Mouse (Mus musculus) thymus, adult 2 months (tissue): ENCODE data around the gene Hmcn2. TPM values are rescaled to one million over a fixed set of nuclear protein-coding genes. Genes with fewer than 3 reads are reported as not detected.

Experiments
- DNase-seq: peaks from one replicate; pipeline ENCODE4 v3.0.0; 2021
- H3K27ac ChIP-seq: fragments of 200-500 bp; 2 replicates; pipeline ENCODE4 v1.5.1; 2012; ENCODE audit warnings: low read length, control low read depth; ENCODE audit not compliant: control insufficient read depth, insufficient read depth
- H3K27me3 ChIP-seq: fragments of 200-500 bp; 2 replicates; pipeline ENCODE4 v1.6.1; 2012; ENCODE audit warnings: mild to moderate bottlenecking, low read length, moderate library complexity, mixed read lengths; ENCODE audit not compliant: control insufficient read depth, insufficient read depth
- H3K36me3 ChIP-seq: fragments of 200-500 bp; 2 replicates; pipeline ENCODE4 v1.6.1; 2012; ENCODE audit warnings: mild to moderate bottlenecking, low read length, moderate library complexity; ENCODE audit not compliant: control insufficient read depth, insufficient read depth
- H3K4me1 ChIP-seq: fragments of 200-500 bp; replicated peaks from 2 replicates; pipeline ENCODE4 v1.6.1; 2012; ENCODE audit warnings: low read length; ENCODE audit not compliant: control insufficient read depth, insufficient read depth
- H3K4me3 ChIP-seq: fragments of 200-500 bp; 2 replicates; pipeline ENCODE4 v1.5.1; 2012; ENCODE audit warnings: mild to moderate bottlenecking, low read length, control low read depth, moderate library complexity; ENCODE audit not compliant: control insufficient read depth, insufficient read depth
- CTCF ChIP-seq: fragments of 200-500 bp; IDR thresholded peaks from 2 replicates; pipeline ENCODE4 v1.5.1; 2012; ENCODE audit warnings: mild to moderate bottlenecking, control low read depth, low read length, moderate library complexity, borderline replicate concordance; ENCODE audit not compliant: control insufficient read depth, poor library complexity, insufficient read depth; ENCODE audit errors: extremely low read depth
- POLR2A ChIP-seq: fragments of 200-500 bp; IDR thresholded peaks from 2 replicates; pipeline ENCODE4 v1.6.1; 2012; ENCODE audit warnings: mild to moderate bottlenecking, low read length, control low read depth, moderate library complexity; ENCODE audit not compliant: control insufficient read depth, poor library complexity, insufficient read depth; ENCODE audit errors: extremely low read depth
- WGBS: fragments of 180-500 bp; shearing (Covaris S2); methylation state at CpG from one replicate; pipeline ENCODE4 v1.1.7; 2018; 5-methylcytosine and 5-hydroxymethylcytosine counted together
- polyA plus RNA-seq: library from polyadenylated mRNA; depleted of rRNA; stranded (reverse); fragments of >200 nt; gene quantifications from 2 replicates; pipeline ENCODE4 v1.2.3, GENCODE M21; 2012

Gene Hmcn2
- polyA plus RNA-seq, 1 experiment, result 4.8 TPM

DNA sequence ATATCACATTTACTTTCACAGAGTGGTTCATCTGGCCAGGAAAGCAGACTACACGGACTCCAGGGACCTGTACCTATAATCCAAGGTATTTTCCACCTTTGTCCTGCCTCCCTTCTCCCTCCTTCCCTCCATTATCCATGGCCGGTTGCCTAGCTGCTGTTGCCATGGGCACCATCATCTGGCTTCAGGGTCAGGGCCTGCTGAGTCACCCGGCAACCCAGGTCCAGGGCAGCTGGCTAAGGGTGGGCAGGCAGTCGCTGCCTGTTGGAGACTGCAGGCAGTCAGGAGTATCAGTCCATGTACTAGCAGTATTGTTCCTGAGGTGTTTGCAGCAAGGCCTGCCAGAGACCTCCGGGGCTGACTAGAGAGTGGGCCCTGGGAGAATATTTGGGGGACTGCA lies 160.5 kb downstream of the Hmcn2 start:
- Histone ChIP-seq H3K4me3 (no peak overlapping the region), H3K36me3 (no peaks in the 10 kb centered on the region)
- 98% methylated on average over 5 of the region's 5 CpGs for WGBS

DNA sequence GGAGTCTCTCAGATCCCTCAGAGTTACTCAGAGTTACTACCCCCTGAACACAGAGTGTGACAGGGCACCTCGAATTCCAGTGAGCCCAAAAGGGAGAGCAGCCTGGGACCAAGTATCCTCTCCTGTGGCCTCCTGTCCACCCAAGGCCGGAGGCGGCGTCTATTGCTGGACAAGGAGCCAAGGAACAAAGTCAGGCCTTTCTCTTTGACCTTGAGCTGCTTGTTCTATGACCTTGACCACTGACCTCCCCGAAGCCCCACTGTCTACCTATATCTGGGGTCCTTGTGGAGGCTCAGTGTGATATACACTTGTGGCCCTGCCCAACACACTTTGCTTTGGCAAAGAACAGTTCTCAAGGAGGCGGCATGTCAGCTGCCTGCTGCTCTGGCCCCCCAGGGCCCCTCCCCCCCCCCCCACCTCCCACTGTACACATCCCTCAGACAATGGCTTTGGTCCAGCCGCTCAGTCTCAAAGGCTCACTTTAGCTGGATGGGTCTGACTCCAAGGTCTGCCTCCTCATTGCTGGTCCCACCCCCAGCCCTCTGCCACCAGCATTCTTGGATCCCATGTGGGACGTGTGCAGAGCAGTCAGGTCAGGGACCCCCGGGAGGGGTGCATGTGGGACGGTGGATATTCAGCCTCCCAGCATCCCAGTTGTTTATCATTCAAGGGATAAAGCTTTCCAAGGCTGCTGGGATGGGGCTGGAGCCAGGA lies 162.0 kb downstream of the Hmcn2 start:
- WGBS, result 93% methylated on average over 10 of the region's 10 CpGs
- H3K4me3 ChIP-seq, result no peak overlapping the region
- no peaks in the 10 kb centered on the region for H3K36me3 ChIP-seq

More for the DNA sequence above, 160.5 kb downstream of the Hmcn2 start:
- H3K27me3 ChIP-seq, result no peaks in the 10 kb centered on the region
- H3K4me1 ChIP-seq, result peaks cover 19% of the 10 kb centered on the region
- DNase-seq, result no peak
- no peak overlapping the region for H3K27ac ChIP-seq
- TF ChIP-seq CTCF (no peak), POLR2A (no peak)

DNA sequence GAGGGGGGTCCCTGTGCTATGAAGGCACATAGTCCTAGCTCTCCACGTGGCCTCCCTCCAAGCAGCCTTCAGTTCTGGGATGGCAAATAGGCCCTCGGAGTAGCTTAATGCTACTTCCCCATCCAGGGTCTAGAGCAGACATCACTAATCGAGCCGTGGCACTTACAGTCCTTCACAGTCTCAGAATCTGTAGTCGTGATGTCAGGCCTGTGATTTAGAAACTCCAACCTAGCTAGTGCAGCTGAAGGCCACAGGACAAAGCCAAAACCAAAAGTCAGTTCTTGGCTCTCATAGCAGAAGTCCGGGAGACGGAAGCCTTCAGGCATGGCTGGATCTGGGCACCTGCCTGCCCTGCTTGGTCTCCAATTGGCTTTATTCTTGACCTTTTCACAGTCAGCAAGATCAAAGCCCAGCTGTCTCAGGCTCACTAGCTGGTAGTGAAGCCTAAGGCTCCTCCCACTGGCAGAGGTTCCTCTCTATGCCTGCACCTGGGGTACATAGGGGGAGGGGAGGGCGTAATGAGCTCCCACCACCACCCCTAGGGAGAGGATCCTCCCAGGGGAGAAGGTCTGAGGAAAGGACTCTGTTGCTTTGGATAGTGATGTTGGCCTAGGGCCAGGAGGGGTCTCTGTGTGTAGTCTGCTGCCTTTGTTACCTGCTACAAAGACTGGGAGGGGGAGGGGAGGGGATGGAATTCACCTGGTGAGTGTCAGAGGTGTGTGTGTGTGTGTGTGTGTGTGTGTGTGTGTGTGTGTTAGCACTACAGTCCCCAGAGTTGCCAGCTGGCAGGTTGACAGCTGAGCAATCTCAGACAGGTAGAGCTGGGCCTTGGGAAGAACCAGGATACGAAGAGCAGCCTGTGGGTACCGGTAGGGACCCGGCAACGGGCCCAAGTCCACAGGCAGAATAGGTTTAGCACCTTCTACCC lies 163.3 kb downstream of the Hmcn2 start:
- WGBS, result 92% methylated on average over 12 of the region's 12 CpGs
- Histone ChIP-seq H3K36me3 (no peaks in the 10 kb centered on the region), H3K27me3 (no peaks in the 10 kb centered on the region), H3K4me1 (0 out of 2 replicates have a peak, but pooled peaks cover 4% of the 10 kb centered on the region), H3K4me3 (no peak overlapping the region), H3K27ac (no peak overlapping the region)
- DNase-seq, result no peak
- TF ChIP-seq POLR2A, result no peak
- no peak for TF ChIP-seq CTCF

More for the DNA sequence above, 162.0 kb downstream of the Hmcn2 start:
- H3K27ac ChIP-seq, result no peak overlapping the region
- no peak for TF ChIP-seq POLR2A
- TF ChIP-seq CTCF, result no peak
- no peak for DNase-seq
- no peaks in the 10 kb centered on the region for H3K27me3 ChIP-seq
- peaks cover 11% of the 10 kb centered on the region for H3K4me1 ChIP-seq

DNA sequence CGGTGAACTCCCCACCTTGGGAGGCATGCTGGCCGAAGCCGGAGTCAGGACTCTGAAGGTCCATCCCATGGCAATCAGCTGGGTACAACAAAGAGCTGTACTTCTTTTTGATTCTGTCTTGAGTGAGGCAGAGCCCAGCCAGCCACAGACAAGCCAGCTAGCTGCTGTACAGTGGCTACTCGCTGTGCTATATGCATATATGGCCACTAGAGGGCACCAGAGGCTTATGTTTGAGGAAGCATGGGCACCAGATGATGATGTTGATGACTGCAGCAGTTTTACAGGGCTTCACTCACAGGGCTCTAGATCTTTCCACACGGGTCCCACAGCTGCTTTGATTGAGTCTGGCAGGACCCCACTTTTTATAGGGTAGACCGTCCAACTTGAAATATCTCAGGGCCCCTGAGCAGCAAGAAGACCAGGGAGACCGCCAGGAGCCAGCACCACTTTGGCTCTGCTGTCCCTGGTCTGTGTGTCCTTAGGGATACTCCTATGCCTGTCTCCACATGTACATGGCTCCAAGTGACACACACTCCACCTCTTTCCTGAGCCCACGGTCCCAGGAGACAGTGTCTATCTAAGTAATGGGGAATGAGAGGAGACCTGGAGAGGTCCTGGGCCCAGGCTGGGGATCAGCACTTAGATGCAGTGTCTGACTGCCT lies 168.8 kb downstream of the Hmcn2 start:
- peak; percentile 56; the same call in 1 of the 2 replicates for TF ChIP-seq CTCF
- no peak for TF ChIP-seq POLR2A
- Histone ChIP-seq H3K36me3 (no peaks in the 10 kb centered on the region), H3K27ac (no peak overlapping the region), H3K27me3 (no peaks in the 10 kb centered on the region), H3K4me3 (no peak overlapping the region), H3K4me1 (no peaks in the 10 kb centered on the region)
- 46% methylated on average over 8 of the region's 8 CpGs for WGBS
- peak; percentile 84 for DNase-seq

DNA sequence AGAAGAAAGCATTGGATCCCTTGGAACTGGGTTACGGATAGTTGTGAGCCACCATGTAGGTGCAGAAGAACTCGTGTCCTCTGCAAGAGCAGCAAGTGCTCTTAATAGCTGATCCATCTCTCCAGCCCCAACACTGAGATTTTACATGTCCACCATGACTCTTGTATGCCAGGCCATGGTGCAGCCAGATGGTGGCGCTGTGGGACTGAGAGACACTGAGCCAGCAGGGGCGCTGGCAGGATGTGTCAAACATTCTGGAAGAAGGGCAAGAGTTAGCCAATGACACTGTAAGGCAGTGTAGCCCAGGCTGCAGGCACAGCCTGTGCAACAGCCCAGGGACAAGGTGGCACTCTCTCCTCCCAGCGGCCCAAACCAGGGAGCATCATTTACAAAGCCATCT lies 170.0 kb downstream of the Hmcn2 start:
- no peak for TF ChIP-seq POLR2A
- peak; percentile 63; the same call in 1 of the 2 replicates for TF ChIP-seq CTCF
- Histone ChIP-seq H3K27me3 (no peaks in the 10 kb centered on the region), H3K4me3 (no peak overlapping the region), H3K27ac (no peak overlapping the region), H3K4me1 (no peaks in the 10 kb centered on the region), H3K36me3 (no peaks in the 10 kb centered on the region)
- WGBS, result 91% methylated on average over 5 of the region's 5 CpGs
- DNase-seq, result peak; percentile 54

DNA sequence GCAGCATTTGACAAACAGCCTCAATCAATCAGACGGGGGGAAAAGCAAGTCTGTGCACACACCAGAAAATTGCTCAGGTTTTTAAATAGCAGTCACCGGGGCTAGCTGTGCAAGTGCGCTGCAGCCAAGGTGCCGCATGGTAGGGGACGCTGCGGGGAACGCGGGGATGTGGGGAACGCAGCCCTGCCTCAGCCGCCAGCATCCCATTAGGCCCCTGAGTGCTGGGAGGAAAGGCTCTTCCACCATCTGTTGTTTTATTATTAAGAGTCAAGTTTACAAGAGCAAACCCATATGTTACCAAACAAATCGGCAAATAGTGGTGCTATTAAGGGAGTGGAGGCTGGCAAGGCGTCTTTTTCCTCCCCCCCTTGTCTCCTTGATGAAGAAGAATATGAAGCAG lies 175.0 kb downstream of the Hmcn2 start:
- Histone ChIP-seq H3K4me3 (no peak overlapping the region), H3K4me1 (no peaks in the 10 kb centered on the region), H3K36me3 (no peaks in the 10 kb centered on the region), H3K27me3 (no peaks in the 10 kb centered on the region), H3K27ac (no peak overlapping the region)
- 92% methylated on average over 12 of the region's 12 CpGs for WGBS
- TF ChIP-seq POLR2A (no peak), CTCF (no peak)
- no peak for DNase-seq

DNA sequence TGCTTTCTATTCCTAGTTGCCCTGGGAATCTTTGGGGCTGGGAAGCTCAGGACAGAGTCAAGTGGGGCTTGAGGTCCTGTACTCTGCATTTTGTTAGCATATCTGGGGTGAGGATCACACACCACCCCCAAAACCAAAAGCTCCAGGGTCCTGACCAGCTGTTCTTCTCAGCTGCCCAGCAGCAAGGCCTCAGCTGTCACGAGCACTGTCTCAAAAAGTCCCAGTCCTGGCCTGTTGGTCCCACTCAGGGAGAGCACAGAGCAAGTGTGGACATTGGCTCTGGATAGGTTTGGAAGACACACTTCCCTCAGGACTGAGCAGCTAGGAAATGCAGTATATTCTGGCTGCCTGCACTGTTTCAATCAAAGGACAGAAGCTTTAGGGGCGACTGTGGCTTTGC lies 176.3 kb downstream of the Hmcn2 start:
- WGBS, result 95% methylated on average over 2 of the region's 2 CpGs
- Histone ChIP-seq H3K4me3 (no peak overlapping the region), H3K36me3 (no peaks in the 10 kb centered on the region), H3K4me1 (no peaks in the 10 kb centered on the region), H3K27ac (no peak overlapping the region), H3K27me3 (no peaks in the 10 kb centered on the region)
- TF ChIP-seq POLR2A (no peak), CTCF (no peak)
- no peak for DNase-seq
